Mouse (Mus musculus) urinary bladder, postnatal 14 days (tissue): ENCODE data around the gene Ppt2.

Experiments
- DNase-seq: peaks from one replicate; pipeline ENCODE4 v3.0.0; 2021; ENCODE audit warnings: low spot score

Ppt2 gene

DNA sequence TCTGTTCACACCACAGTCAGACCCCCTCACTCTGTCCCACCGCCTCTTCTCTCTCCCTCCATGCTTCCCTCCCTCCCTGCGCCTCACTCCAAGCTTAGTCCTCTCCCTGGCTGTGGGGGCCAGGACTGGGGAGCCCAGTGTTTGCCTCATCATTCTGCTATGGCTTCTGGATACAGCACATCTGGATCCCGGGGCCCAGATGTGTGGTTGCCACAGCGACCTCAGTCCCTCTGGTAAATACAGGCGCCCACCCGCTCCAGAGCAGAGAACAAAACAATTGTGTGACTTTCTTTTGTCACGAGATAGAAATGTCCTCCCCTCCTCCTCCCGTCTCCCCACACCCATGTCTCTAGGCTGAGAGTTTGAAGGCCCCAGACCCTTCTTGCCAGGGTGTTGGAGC lies 28.4 kb upstream of the Ppt2 start:
- DNase-seq = peak; percentile 44

DNA sequence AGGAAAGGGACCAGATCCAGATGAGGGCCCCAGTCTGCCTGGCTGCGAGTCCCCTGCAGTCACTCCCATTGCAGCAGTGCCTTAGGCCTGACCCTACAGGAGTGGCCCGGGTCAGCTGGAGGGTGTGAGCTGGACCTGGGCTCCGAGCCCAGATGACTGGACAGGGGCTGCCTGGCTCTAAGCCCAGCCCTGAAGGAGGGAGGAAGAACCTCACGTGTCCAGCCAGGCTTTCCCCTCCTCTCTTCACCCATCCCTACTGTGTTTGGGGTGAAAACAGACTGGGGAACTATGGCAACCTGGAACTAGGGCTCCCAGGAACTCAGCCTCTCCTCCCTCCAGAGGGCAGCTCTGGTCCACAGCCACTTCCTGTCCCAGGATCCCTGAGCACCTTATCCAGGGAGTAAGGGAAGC lies 27.3 kb upstream of the Ppt2 start:
- DNase-seq = peak; percentile 87

DNA sequence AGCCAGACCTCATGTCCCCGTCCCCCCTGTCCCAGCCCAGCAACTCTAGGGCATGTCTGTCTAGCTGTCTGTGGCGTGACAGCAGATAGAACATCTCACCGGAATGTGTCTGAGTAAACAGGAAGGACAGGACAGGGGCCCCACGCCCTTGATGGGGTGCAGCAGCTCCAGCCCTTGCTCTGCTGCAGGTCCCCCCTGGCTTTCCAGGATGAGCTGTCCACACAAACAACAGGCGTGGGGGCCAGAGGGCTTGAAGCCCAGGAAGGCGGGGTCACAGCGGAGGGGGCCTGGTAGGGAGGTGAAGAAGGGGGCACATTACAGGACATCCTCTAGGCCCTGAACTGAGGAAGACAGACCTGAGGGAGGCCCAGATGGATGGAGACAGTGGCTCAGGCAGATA lies 26.9 kb upstream of the Ppt2 start:
- DNase-seq = peak; percentile 69

DNA sequence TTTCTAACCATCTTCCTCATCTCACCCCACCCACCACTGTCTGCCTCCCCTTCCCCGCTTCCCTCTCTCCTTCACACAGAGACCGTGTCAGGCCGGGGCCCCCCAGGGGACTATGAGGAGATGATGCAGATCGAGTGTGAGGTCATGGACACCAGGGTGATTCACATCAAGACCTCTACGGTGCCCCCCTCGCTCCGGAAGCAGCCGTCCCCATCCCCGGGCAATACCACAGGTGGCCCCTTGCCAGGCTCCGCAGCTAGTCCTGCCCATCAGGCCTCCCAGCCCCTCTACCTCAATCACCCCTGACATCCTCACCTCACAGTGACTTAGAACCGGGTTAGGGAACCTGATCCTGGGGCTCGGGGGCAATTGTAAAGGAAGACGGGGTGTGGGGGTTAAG lies 26.1 kb upstream of the Ppt2 start:
- DNase-seq = no peak

DNA sequence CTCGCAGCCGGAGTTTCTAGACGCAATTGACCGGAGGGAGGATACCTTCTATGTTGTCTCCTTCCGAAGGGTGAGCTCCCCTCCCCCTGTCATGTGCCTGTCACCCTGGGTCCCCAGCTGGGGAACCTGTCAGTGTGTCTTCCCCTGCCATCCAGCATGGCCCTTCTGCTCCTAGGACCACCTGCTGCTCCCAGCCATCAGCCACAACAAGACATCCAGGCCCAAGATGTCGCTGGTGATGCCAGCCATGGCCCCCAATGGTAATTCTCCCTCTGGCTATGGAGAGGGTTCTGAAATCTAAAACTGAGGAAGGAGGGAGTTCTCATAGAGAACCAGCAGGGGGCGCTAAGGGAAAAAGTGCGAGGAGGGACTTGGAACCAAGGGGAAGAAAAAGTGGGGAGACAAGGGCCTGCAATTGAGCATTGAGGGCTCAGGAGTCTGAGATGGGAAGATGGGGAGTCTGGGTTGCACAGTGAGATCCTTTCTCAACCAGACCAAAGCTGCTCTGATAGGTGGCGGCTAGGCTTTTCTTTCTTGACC lies 25.5 kb upstream of the Ppt2 start:
- DNase-seq = peak; percentile 64

DNA sequence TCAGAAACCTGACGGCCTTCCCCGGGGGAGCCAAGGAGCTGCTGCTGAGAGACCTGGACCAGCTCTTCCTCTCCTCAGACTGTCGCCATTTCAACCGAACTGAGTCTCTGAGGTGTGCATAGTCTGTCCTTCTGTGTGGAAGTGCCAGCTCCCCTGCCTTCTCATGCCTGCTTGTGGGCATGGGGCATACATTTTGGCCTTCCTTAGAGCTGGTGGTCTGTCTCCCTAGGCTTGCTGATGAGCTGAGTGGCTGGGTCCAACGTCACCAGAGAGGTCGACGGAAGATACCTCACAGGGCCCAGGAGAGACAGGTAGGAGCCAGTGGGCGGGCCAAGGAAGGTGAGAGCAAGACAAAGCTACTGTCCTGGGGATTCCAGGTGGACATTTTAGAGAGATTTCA lies 24.7 kb upstream of the Ppt2 start:
- DNase-seq = no peak

DNA sequence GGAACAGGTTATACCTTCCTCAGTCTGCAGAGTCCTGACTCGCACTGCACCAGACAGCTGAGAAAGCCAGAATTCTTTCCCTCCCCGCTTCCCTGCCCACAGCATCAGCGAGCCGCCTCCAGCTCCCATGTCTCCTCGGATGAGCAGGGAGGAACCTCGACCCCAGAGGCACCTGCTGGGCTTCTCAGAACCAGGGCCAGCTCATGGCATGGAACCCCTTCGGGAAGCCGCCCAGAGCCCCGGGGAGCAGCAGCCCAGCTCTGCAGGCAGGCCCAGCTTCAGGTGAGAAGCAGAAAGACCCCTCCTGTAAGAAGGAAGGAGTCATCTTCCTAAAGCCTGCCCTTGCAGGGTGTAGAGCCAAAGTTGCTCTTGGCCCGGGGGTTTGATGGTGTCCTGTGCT lies 24.2 kb upstream of the Ppt2 start:
- DNase-seq = no peak

DNA sequence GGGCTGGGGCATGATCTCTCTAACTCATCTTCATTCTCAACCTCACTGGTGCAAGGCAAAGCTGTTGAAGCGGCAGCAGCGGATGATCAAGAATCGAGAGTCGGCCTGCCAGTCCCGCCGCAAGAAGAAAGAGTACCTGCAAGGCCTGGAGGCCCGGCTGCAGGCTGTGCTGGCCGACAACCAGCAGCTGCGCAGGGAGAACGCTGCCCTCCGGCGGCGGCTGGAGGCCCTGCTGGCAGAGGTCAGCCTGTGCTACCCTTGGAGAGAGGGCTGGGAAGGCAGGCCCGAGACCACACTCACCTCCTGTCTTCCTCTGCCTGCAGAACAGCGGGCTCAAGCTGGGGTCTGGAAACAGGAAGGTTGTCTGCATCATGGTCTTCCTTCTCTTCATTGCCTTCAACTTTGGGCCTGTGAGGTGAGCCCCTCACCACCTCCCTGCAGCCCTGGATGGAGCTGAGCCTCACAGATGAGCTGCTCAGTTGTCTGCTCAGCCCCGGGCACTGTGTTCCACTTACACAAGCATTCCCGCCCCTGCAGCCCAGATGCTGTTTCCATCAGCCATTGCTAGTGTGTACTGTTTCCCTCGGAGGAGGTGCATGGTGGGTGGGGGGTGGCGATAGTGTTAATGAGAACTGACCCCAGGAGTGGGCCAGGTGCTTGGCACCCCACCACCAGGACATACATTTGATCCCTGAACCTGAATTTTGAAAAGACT lies 23.4 kb upstream of the Ppt2 start:
- peak; percentile 62 for DNase-seq

DNA sequence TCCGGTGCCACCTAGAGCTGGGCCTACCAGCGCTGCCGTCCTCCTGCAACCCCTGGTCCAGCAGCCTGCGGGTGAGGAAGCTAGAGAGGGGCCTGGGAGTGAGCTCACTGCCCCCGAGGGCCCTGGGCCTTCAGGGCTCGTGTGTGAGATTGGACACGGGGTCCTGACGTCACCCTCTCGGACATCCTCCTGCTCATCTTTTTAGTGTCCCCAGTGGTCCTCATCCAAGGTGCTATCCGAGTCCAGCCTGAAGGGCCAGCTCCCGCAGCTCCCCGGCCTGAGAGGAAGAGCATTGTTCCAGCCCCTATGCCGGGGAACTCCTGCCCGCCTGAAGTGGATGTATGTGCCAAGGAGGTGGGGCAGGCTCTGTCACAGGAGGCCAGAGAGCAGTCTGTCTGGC lies 22.5 kb upstream of the Ppt2 start:
- DNase-seq = no peak

DNA sequence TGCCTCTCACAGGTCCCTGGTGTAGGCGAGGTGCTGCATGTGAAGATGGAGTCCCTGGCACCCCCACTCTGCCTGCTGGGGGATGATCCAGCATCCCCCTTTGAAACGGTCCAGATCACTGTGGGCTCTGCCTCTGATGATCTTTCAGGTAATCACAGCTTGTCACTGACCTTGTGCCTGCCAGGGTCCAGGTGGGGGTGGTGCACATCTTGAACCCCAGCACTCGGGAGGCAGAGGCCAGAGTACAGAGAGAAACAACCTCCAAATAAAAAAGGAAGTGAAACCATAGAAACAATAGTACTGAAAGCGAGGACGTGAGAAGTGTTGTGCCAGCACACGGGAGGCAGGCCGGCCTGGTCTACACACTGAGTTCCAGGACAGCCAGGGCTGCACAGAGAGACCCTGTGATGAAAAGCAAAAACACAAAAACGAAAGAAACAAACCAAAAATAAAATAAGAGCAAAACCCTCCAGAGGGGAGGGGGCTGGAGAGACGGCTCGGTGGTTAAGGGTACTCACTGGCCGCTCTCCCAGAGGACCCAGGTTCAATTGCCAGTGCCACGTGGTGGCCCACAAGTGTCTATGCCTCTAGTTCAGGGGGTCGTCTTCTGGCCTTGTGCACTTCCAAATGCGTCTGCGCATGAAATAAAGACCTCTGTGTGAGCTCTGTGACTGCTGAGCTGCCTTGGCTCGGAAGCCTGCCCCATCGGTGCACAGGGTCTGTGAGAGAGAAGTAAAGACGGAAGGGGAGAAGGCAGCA lies 21.0 kb upstream of the Ppt2 start:
- DNase-seq = no peak

DNA sequence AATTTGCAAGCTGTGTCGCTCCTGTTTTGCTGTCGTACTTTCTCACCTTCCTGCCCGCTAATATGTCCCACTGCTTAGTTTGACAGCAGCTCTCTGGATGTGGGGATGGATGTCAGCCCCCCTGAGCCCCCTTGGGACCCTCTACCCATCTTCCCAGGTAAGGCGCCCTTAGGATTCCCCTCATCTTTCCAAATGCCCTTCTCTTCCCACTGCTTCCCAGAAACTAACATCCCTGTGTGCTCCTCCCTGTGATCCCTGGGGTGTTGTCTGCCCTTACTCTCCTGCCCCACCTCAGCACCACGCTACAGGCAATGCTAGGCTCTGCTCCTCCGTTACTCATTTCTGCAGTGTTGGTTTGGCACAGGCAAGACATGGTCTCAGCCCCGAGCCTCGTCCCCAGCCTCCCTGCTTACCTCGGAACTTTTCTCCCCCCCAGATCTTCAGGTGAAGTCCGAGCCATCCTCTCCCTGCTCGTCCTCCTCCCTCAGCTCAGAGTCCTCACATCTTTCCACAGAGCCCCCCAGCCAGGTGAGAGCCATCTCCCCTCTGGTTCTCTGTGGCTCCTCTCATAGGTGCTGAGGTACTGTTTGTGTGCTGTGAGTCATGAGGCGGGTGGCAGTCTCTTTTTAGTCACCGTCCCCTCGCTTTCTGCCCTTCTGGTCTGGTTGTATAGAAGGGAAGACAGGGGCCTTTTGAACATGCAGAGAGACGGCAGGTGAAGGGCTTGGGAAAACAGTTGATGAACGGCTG lies 20.0 kb upstream of the Ppt2 start:
- no peak for DNase-seq

DNA sequence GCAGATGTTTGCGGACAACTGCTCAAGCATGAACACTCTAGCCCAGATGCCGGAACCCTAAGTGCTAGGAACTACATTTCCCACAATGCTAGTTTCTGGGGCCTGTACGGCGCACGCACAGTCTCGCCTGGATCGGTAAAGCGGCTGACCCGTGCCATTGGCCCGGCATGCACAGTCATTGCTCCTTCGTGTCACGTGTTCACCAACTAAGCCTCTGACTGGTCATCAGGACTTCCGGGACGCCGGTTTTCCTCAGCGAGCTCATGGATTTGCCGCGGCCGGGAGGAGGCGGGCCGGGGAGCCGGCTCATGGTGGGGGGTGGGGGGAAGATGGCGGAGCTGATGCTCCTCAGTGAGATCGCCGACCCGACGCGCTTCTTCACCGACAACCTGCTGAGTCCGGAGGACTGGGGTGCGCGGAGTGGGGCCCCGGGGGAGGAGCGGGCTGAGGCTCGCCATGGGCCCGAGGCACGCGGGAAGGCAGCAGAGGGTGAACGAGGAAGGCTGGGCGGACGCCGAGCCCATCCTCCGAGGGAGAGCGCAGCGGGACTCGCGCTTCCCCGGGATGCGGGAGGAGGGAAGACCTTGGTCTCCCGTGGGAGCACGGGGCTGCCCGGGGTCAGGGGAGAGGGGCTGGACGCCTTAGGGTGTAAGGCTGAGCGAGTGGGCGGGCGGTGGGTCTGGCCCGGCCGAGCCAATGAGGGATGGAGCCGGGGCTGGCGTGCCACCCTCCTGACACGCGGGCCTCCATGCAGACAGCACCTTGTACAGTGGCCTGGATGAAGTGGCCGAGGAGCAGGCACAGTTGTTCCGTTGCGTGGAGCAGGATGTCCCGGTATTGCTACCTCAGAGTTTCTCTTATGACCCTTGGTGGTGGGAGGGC lies 18.8 kb upstream of the Ppt2 start, which contains the start of gene Atf6b:
TSS of gene Atf6b (plus strand) at position 241 of the 882 bp plus-strand sequence.
- DNase-seq = peak; percentile 95

DNA sequence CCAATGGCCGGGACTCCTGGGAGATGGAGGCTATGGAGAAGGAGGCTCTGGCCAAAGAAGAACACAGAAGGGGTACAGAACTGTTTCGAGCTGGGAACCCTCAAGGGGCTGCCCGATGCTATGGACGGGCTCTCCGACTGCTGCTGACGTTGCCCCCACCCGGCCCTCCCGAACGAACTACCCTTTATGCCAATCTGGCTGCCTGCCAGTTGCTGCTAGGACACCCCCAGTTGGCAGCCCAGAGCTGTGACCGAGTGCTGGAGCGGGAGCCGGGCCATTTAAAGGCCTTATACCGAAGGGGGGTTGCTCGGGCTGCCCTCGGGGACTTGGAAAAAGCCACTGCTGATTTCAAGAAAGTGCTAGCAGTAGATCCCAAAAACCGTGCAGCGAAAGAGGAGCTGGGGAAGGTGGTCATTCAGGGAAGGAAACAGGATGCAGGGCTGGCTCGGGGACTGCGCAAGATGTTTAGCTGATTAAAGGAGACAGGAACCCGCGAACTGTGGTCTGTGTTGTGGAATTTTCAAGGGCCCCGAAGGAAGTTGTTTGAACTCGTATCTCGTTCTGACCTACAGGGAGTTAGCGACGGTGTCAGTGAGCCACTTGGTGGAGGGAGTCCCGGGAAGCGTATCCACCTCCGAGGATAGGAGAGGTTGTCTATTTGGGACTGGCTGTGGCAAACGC lies 17.7 kb upstream of the Ppt2 start:
- no peak for DNase-seq

DNA sequence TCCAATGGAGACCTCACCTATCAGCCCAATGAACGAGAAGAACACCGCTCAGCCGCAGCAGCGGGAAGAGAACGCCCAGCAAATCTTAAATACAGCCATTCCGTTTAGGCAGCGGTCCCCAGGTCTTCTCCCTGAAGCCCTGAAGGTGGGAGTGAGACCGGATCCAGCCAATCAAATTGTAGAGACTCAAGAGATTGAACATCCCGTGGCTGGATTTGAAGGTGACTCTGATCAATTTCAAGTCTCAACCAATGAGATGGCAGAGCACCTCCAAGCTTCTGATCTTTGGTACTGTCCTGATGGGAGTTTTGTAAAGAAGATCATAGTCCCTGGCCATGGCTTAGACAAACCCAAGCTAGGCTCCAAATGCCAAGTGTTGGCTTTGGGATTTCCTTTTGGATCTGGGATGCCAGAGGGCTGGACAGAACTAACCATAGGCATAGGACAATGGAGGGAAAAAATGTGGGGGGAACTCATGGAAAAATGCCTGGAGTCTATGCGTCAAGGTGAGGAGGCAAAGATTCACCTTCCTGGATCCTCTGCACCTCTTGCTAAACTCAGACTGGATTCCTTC lies 17.0 kb upstream of the Ppt2 start:
- no peak for DNase-seq

DNA sequence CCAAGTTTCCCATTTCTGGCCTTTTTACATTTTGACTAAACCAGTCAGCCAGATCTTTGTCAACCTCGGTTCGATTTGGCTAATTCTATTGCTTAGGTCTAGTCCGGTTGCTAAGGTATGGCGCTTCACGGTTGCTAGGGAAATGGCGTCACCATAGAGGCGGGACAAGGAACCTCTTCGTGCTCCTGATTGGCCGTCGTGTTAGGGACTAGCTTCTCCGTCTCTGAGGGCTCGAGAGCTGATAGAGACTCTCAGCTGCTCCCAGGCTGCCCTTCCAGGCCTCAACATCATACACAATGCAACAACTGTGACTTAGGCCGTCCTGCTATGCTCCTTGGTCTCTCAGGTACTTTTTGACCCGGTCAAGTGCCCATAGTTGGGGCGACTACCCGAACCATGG lies 16.3 kb upstream of the Ppt2 start, which contains the start of gene Fkbpl:
TSS of gene Fkbpl (plus strand) at position 157 of the 400 bp plus-strand sequence.
- DNase-seq = peak; percentile 96

DNA sequence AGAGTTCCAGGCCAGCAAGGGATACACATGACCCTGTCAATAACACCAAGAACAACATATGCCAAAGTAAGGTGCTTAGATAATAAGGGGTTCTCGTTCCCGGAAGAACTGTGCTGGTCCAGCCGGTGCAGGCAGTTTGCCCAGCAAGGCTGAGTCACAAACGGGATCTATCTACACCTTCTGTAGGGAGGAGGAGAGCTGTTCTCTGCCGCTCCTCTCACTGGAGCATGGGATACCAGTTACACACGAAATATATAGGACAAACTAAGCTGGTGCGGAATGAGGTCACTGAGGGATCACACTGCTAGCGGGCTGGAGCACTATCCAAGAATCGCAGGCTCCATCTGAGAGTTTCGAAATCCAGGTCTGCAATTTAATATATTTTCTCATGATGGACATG lies 15.6 kb upstream of the Ppt2 start:
- no peak for DNase-seq

DNA sequence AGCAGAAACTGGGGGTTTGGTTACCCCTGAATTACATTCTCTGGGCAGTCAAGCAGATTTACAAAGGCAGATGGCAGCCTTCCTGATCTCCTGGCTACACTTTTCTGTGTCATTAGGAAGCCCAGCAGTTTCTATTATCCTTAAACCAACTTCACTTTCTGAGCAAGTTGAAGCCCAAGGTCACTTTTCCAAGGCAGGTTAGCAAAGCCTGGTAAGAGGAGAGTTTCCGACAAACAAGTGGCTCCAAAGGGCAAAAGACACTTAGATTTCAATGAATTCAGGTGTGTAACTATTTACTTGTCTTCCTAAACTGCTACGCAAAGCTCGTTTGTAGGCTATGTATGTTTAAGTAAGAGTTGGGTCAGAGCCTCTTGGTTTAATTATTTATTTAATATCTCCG lies 15.1 kb upstream of the Ppt2 start:
- DNase-seq = no peak

DNA sequence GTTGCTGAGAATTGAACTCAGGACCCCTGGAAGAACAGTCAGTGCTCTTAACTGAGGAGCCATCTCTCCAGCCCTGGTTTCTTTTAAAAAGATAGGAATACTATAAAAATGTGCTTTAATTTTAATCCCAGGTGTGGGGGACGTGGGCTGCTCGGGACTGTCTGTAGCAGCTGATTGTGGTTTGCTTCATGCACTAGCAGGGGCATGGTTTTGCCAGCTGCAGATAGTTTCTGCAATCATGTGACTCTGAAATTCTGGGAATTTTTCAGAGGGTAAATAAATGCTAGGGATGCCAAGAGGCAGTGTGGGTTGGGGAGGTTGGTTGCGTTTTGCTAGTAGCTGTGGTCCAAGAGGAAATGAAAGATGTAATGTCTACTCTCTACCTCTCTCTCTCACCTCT lies 13.6 kb upstream of the Ppt2 start:
- no peak for DNase-seq

DNA sequence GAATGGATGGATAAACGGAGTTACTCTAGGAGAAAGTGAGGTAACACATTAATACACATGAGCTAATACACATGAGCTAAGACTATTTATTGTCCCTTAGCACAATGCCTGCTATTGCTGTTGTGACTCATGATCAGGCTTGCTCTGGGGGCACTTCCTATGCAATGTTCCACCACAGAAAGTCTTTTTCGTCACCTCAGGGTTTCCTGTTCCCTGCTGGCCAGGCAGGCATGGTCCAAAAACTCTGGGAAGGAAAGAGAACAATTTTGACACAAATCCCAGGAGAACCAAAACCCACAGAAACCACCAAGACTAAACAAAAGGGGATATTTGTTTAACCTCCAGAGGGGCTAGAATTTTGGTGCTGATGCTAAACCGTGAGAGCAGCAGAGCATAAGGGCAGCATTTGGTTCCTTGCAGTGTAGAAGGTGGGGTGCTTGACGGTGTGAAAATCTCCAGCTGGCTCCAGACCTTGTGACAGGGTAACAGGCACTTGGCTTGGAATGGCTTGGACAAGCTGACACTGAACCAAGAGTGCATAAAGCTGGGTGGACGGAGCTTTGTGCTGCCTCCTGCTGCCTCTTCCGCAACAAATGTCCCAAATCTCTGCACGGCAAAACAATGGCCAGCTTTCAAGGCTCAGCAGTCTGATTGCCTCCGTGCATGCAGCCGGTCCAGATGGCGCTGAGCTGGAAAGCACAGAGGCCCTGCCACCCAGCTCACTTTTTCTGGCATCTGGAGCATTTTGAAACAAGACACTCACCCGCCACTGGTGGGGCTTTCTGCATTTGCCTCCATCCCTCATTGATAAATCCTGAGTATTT lies 12.7 kb upstream of the Ppt2 start:
- DNase-seq = peak; percentile 59
